Mouse (Mus musculus) CH12F3 (cell line): Measurements from ENCODE around the gene Gm12830.

Source experiments
- in situ Hi-C: fragments of 300-500 bp; cut with MboI; formaldehyde crosslinking; loops from 2 replicates; pipeline ENCODE4 v1.14.3; 2020; ENCODE audit warnings: low sequenced_read_pairs

Gene Gm12830

GRCm38 (mm10) chr4:114821567-114822192, at the start of gene Gm12830:
Gene Gm12830 (plus strand): TSS chr4:114821722.
- in situ Hi-C loops = no loop called here

GRCm38 (mm10) chr4:114773316-114773715, 48.2 kb upstream of the Gm12830 start:
- in situ Hi-C loops = no loop called here

- in situ Hi-C loops = no loop called here
Observed at GRCm38 (mm10) chr4:114777625-114778202, 43.8 kb upstream of the Gm12830 start.

- in situ Hi-C loops = no loop called here
Observed at GRCm38 (mm10) chr4:114778716-114779474, 42.6 kb upstream of the Gm12830 start.

GRCm38 (mm10) chr4:114779475-114779757, 42.1 kb upstream of the Gm12830 start:
- in situ Hi-C loops = no loop called here

- in situ Hi-C loops = no loop called here
Observed at GRCm38 (mm10) chr4:114779758-114780546, 41.6 kb upstream of the Gm12830 start.

GRCm38 (mm10) chr4:114782851-114783250, 38.7 kb upstream of the Gm12830 start:
- in situ Hi-C loops = no loop called here

- in situ Hi-C loops = no loop called here
Observed at GRCm38 (mm10) chr4:114784735-114785134, 36.8 kb upstream of the Gm12830 start.

- in situ Hi-C loops = no loop called here
Observed at GRCm38 (mm10) chr4:114788856-114789255, 32.7 kb upstream of the Gm12830 start.

GRCm38 (mm10) chr4:114791650-114792049, 29.9 kb upstream of the Gm12830 start:
- in situ Hi-C loops = no loop called here

- in situ Hi-C loops = no loop called here
Observed at GRCm38 (mm10) chr4:114793836-114794235, 27.7 kb upstream of the Gm12830 start.

- in situ Hi-C loops = no loop called here
Observed at GRCm38 (mm10) chr4:114797254-114797914, 24.1 kb upstream of the Gm12830 start.

- in situ Hi-C loops = no loop called here
Observed at GRCm38 (mm10) chr4:114798041-114798624, 23.4 kb upstream of the Gm12830 start.

- in situ Hi-C loops = no loop called here
Observed at GRCm38 (mm10) chr4:114804096-114804495, 17.4 kb upstream of the Gm12830 start.

GRCm38 (mm10) chr4:114818963-114819702, 2.4 kb upstream of the Gm12830 start:
- in situ Hi-C loops = no loop called here

GRCm38 (mm10) chr4:114834770-114835581, 13.5 kb downstream of the Gm12830 start:
- in situ Hi-C loops = no loop called here

- in situ Hi-C loops = no loop called here
Observed at GRCm38 (mm10) chr4:114841336-114841920, 19.9 kb downstream of the Gm12830 start.

- in situ Hi-C loops = no loop called here
Observed at GRCm38 (mm10) chr4:114842376-114842960, 20.9 kb downstream of the Gm12830 start.
